Mouse (Mus musculus): Measurements from ENCODE around the gene Nrxn1.

Gene Nrxn1

GRCm38 (mm10) chr17:91093042-91093080 lies at the start of gene Nrxn1:
TSS of gene Nrxn1 (minus strand) at chr17:91093071.
- no peak for DNase-seq

- peak; percentile 86 for DNase-seq
These were observed 44.0 kb upstream of the Nrxn1 start for GRCm38 (mm10) chr17:91136859-91137258.

GRCm38 (mm10) chr17:91112880-91113628 lies 20.2 kb upstream of the Nrxn1 start:
- DNase-seq, result no peak

GRCm38 (mm10) chr17:91112085-91112484 lies 19.2 kb upstream of the Nrxn1 start:
- no peak for DNase-seq

GRCm38 (mm10) chr17:91093081-91093875 lies 407 bp upstream of the Nrxn1 start:
- DNase-seq, result no peak

GRCm38 (mm10) chr17:91092421-91093041 lies 340 bp downstream of the Nrxn1 start:
- peak; percentile 90 for DNase-seq

GRCm38 (mm10) chr17:91090631-91091030 lies 2.2 kb downstream of the Nrxn1 start:
- DNase-seq, result no peak

- DNase-seq, result no peak
These were observed 3.9 kb downstream of the Nrxn1 start for GRCm38 (mm10) chr17:91088991-91089390.

- DNase-seq, result no peak
These were observed 4.7 kb downstream of the Nrxn1 start for GRCm38 (mm10) chr17:91088037-91088715.

GRCm38 (mm10) chr17:91086412-91086811 lies 6.5 kb downstream of the Nrxn1 start:
- no peak for DNase-seq

- no peak for DNase-seq
These were observed 7.5 kb downstream of the Nrxn1 start for GRCm38 (mm10) chr17:91085416-91085815.

GRCm38 (mm10) chr17:91079096-91079495 lies 13.8 kb downstream of the Nrxn1 start:
- DNase-seq, result no peak

GRCm38 (mm10) chr17:91074780-91075179 lies 18.1 kb downstream of the Nrxn1 start:
- no peak for DNase-seq

- no peak for DNase-seq
These were observed 59.4 kb downstream of the Nrxn1 start for GRCm38 (mm10) chr17:91033466-91033865.

- DNase-seq, result no peak
These were observed 67.7 kb downstream of the Nrxn1 start for GRCm38 (mm10) chr17:91025061-91025623.

- DNase-seq, result no peak
These were observed 85.3 kb downstream of the Nrxn1 start for GRCm38 (mm10) chr17:91007385-91008089.

- no peak for DNase-seq
These were observed 92.5 kb downstream of the Nrxn1 start for GRCm38 (mm10) chr17:91000389-91000788.

GRCm38 (mm10) chr17:90999667-91000154 lies 93.2 kb downstream of the Nrxn1 start:
- peak; percentile 94 for DNase-seq

- DNase-seq, result no peak
These were observed 95.2 kb downstream of the Nrxn1 start for GRCm38 (mm10) chr17:90997714-90998113.

- DNase-seq, result no peak
These were observed 97.4 kb downstream of the Nrxn1 start for GRCm38 (mm10) chr17:90995436-90995835.

GRCm38 (mm10) chr17:90994247-90994646 lies 98.6 kb downstream of the Nrxn1 start:
- DNase-seq, result no peak

- DNase-seq, result no peak
These were observed 102.1 kb downstream of the Nrxn1 start for GRCm38 (mm10) chr17:90990747-90991146.
